Mouse (Mus musculus): ENCODE results near the gene Scyl1.
A peak's percentile ranks its signal among the peaks of the same experiment; 100 is the strongest.

DNA sequence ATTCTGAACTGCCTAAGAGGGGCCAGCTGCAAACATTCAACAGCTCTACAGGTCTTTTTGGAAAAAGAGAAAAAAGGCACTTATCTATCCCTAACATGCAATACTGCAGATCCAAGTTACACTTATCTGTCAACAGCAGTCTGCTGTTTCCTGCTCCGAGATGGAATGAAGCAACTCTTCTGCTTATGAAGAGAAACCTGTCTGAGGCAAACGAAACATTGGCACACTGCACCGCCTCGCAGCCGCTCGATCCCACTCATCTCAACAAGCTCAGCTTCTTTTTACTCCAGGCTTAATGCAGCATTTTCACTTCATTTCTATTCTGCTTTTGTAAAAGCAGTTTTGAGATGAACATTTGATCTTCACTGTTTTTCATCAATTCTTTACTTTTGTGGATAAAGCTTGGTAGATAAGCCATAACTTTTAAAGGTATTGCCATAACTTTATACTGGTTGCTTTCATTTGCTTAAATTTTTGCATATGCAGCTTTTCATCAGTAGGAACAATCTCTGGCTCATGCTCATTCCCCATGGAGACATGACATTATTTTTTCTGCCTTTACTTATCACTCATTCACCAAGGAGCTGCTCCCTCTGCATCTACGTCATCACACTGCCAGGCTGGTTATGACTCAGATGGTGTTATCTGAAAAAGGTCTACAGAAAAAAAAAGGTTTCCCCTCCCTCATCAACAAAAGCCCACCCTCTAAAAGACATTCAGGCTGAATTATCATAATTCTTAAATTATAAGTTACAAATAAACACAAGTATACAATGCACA, 27.7 kb upstream of the Scyl1 start:
- no peak for TF ChIP-seq CTCF (IDR thresholded peaks at IDR 0.05)
- peak; percentile 72 for TF ChIP-seq POLR2A (IDR thresholded peaks at IDR 0.05; ENCODE audit: insufficient read depth, low read depth, low read length)
